Mouse (Mus musculus) bone marrow, adult 2 months (tissue): Measurements from ENCODE around the gene Agmo.

ENCODE experiments used
- CTCF ChIP-seq: fragments of 200-500 bp; IDR thresholded peaks from 2 replicates; pipeline ENCODE4 v1.5.1; 2011; ENCODE audit warnings: low read length, control low read depth; ENCODE audit not compliant: control insufficient read depth, insufficient read depth
- POLR2A ChIP-seq: fragments of 200-500 bp; IDR thresholded peaks from 2 replicates; pipeline ENCODE4 v1.6.1; 2011; ENCODE audit warnings: low read depth, mild to moderate bottlenecking, control low read depth, low read length, borderline replicate concordance; ENCODE audit not compliant: control insufficient read depth

- no peak for TF ChIP-seq CTCF
- TF ChIP-seq POLR2A, result no peak
These were observed 371 bp upstream of the Agmo start for GRCm38 (mm10) chr12:37240975-37241565.
